Mouse (Mus musculus): Measurements from ENCODE around the gene 9130213A22Rik.

Gene 9130213A22Rik

DNA sequence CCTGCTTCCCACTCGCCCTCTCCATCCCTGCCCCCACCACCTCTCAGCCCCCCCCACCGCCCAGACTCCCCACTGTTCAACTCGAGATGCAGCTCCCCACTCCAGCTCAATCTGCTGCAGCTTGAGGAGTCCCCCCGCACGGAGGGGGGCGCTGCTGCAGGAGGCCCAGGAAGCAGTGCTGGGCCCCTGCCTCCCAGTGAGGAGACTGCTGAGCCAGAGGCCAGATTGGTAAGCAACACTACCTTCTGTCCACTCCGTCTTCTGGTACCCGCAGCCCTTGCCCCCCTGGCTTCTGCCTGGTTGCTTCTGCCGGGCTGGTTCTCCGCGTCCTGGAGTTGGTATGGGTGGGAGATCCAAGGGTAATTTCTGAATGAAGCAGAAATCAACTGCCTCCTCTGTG is 15.5 kb downstream of the 9130213A22Rik start:
- DNase-seq: peak in 1 of 2 experiments; percentile 46

DNA sequence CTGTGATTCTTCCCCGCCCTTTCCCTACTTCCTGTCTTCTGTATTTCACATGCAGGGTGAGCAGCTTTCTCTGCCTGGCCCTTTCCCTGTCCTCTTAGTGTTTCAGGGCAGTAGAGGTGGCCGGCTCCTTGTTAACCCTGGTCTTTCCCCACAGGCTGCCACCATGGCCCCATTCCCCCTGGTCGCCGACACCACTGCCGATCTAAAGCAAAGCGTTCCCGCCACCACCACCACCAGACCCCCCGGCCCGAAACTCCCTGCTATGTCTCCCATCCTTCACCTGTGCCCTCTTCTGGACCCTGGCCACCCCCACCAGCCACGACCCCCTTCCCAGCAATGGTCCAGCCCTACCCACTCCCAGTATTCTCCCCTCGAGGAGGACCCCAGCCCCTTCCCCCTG is 16.1 kb downstream of the 9130213A22Rik start:
- peak in 1 of 2 experiments; percentile 41 for DNase-seq

DNA sequence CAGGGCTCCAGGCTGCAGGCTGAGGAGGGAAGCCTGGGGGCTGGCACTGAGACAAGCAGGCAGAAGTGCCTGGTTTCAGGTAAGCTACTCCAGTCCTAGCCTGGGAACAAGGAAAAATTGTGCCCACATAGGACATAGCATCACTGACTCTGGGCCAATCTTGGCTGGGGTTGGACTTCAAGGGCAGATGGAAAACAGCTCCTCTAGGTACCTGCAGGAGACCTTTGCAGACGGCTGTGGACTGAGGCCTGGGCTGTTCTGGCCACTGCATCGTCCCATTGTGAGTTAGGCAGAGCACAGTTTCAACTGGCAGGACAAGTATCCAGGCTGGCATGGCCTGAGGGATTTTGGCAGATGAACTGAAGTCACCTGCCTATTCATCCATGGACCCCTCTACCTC is 16.6 kb downstream of the 9130213A22Rik start:
- peak; percentile 21 to 28 for DNase-seq

DNA sequence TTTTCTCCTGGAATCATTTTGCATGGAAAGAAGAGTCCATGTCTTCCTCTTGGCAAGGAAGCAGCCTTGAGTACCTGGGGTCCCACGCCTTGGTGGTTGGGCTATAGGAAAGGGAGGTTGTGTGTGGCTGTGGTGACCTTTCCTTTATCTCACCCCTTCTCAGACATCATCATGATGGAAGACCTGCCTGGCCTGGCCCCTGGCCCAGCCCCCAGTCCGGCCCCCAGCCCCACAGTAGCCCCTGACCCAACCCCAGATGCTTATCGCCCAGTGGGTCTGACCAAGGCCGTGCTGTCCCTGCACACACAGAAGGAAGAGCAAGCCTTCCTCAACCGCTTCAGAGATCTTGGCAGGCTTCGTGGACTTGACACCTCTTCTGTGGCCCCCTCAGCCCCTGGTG is 17.2 kb downstream of the 9130213A22Rik start:
- no peak for DNase-seq

DNA sequence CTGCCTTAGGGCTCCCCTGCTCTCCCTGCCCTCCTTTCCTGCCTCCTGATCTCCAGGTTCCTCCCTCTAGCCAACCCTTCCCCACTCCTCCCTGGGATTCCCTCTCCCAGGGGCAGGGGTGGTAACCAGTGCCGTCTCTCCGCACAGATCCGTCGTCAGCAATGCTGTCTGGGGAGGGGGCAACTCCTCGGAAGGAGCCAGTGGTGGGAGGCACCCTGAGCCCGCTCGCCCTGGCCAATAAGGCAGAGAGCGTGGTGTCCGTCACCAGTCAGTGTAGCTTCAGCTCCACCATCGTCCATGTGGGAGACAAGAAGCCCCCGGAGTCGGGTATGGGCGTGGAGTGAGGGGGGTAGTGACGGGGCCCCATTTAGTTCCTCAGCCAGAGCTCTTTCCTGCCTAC is 17.9 kb downstream of the 9130213A22Rik start:
- peak in 1 of 2 experiments; percentile 22 for DNase-seq

DNA sequence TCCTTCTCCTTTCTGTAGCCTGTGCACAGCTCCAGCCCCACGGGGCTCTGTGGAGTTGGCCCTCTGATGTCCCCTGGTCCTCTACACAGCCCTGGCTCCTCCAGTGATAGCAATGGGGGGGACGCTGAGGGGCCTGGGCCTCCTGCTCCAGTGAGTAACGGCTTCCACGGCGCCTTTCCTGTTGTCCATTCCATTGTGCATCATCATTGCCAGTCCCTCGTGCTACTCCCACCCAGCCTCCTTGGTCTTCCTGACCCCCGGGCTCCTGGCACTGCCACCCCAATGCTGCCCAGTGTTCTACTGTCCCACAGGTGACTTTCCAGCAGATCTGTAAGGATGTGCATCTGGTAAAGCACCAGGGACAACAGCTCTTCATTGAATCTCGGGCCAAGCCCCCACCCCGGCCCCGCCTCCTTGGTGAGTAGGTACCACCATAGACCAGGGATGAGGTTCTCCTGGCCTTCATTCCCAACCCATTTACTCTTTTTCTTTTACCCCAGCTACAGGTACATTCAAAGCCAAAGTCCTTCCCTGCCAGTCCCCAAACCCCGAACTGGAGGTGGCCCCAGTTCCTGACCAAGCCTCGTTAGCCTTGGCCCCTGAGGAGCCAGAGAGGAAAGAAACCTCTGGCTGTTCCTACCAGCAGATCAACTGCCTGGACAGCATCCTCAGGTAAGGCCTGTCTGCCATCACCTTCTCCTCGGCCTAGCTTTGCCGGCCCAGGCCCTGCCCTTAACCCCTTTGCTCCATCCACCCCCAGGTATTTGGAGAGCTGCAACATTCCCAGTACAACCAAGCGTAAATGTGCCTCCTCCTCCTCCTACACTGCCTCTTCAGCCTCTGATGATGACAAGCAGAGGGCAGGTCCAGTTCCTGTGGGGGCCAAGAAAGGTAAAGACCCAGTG is 18.6 kb downstream of the 9130213A22Rik start:
- DNase-seq: peak in 1 of 2 experiments; percentile 22

DNA sequence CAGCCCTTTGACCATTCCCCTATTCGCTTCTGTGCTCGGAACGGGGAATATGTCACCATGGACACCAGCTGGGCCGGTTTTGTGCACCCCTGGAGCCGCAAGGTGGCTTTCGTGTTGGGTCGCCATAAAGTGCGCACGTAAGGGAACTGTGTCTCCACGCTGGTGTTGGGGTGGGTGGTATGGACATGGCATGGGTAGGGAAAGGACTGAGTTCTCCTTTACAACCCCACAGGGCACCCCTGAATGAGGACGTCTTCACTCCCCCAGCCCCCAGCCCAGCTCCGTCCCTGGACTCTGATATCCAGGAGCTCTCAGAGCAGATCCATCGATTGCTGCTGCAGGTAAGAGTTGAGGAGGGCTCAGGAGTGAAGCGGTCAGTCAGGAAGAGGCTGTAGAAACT is 19.3 kb downstream of the 9130213A22Rik start:
- peak; percentile 17 to 36 for DNase-seq

DNA sequence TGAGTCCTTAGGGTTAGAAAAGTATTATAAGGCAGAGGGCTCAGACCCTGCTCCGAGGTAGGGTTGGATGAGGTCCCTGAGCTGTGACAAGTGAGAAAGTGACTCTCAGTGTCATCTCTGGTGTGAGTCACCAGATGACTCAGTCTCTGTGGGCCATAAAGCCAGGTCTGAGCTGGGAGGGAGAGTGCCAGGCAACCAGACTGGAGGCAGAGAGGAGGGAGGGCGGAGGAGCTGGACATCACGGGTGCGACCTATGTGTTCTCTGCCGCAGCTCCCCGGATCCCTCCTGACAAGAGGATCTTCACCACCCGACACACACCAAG is 20.0 kb downstream of the 9130213A22Rik start:
- peak; percentile 57 to 74 for DNase-seq

DNA sequence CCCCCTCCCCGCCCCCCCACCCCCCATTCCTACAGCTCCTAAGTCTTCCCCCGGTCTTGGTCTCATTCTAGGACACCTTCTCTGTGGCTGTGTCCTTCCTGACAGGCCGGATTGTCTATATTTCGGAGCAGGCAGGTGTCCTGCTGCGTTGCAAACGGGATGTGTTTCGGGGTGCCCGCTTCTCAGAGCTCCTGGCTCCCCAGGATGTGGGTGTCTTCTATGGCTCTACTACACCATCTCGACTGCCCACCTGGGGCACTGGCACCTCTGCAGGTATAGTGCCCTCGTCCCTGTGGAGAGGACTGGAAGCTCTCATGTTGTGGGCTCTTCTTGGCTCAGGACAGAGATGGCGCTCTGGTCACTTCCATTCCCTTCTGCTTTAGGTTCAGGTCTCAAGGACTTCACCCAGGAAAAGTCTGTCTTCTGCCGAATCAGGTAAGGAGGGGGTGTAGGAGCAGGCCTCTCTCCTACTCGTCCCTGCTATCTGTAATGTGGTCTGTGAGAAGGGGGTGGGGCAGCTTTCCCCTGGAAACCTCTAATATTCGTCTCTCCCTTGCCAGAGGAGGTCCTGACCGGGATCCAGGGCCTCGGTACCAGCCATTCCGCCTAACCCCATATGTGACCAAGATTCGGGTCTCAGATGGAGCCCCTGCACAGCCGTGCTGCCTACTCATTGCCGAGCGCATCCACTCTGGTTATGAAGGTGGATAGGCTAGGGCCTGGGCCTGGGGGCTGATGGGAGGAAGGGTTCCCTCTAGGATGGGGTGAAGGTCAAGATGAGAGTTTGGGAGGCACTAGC is 20.6 kb downstream of the 9130213A22Rik start:
- peak in 1 of 2 experiments; percentile 33 for DNase-seq

DNA sequence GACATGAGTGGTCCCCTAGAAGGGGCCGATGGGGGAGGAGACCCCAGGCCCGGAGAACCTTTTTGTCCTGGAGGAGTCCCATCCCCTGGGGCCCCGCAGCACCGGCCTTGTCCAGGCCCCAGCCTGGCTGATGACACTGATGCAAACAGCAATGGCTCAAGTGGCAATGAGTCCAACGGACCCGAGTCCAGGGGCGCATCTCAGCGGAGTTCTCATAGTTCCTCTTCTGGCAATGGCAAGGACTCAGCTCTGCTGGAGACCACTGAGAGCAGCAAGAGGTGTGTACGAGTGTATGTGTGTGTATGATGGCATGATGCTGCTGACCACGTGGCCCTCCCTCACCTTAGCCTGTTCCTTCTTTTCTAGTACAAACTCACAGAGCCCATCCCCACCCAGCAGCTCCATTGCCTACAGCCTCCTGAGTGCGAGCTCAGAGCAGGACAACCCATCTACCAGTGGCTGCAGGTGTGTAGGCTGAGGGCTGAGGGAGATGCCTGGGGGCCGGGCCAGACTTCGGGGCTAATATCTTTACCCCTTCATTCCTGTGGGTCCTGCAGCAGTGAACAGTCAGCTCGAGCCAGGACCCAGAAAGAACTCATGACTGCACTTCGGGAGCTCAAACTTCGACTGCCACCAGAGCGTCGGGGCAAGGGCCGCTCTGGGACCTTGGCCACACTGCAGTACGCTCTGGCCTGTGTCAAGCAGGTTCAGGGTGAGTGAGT is 21.6 kb downstream of the 9130213A22Rik start:
- DNase-seq: peak; percentile 36 to 49

DNA sequence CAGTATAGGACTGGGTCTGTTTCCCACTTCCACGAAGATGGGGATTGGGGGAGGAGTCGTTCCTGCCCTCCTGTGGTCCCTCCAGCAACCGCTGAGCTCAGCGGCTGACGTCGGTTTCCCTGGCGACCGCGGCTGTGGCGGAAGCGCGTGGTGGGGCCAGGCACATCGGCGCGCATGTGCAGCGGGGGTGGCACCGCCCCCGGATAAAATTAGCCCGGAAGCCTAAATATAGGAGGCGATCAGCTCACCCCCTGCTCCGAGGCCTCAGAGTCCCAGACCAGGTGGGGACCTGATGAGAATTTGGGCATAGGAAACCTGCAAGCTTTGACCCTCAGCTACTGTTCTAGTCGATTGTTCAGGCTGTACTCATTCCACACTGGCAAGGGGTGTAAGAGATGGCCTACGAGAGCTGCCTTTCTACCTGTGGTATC is 22.5 kb downstream of the 9130213A22Rik start:
- DNase-seq: peak; percentile 93 to 96

DNA sequence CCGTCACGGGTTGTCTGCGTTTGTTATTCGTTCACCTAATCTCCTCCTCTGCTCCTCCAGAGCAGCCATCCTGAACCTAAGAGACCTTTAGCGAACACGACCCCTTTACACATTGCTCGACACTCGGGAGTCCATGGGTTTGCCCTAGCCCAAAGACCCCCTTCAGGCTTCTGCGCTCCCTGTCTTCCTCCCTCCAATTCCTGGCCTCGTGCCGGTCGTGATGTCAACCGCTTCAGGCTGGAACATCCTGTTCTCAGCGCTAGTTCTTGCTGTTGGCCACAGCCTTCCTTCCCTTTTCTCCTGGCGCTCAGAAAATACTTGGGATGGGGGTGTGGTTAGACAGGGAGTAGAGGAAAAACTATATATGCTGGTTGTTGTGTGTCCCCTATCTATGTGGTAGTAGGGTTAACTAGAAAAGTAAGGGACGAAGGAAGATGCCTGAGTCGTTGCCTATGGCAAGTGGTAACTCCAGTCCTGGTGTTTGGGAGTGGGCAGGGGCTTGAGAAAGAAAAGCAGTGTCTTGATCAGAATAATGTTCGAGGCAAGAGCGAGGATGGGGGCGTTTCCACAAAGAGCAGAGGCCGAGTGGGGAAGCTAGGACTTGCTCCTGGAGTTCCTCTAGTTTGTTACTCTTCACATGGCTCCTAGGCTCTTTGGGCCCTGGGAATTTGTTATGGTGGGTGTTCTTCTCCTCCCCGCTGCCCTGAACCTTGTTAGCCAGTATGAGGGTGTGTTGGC is 23.0 kb downstream of the 9130213A22Rik start:
- DNase-seq: peak in 1 of 2 experiments; percentile 82

DNA sequence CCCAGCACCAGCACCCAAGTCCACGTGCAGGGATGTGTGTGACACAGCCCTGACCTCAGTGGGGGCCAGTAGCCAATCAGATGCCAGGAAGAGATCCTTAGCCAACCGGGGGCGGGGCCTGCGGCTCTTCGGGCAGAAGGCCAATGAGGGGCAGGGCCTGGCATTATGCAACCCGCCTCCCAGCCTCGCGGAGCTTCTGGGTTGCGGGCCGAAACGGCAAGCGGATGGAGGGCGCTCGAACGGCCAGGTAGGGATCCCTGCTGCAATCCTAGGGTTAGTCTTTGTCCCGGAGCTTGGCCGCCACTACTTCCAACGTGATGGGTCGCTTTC is 23.7 kb downstream of the 9130213A22Rik start:
- peak; percentile 100 for DNase-seq

DNA sequence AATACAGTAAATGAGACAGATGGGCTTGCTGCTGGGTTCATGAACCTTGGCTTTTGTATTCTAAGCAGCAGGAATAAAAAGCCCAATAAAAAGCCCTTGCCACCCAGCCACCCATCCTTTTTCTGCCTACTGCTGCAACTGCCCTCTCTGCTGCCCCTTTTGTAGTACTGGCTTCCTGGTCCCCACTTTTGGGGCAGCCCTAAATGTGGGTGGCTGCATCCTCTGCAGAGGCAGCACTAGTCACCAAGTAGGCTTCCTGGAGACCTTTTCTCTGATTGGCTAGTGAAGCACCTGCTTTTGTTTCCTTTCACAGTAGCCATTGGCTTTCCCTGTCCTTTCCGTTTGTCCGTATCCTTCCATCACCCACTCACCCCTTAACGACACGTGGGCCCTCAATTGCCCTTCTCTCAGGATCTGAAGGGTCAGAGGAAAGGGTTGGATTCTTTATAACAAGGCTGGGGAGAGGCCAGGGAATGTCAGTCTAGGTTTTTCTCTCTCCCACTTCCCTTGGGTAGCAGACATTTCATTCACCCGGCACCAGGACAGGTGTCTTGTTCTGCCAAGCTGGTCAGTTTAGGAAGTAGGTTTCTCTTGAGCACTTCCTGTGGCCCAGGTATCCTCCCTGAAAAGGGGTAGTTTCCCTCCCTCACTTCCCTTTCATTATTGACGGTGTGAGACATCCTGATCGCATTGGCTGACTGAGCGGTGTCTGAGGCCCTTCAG is 24.2 kb downstream of the 9130213A22Rik start:
- peak in 1 of 2 experiments; percentile 25 for DNase-seq

DNA sequence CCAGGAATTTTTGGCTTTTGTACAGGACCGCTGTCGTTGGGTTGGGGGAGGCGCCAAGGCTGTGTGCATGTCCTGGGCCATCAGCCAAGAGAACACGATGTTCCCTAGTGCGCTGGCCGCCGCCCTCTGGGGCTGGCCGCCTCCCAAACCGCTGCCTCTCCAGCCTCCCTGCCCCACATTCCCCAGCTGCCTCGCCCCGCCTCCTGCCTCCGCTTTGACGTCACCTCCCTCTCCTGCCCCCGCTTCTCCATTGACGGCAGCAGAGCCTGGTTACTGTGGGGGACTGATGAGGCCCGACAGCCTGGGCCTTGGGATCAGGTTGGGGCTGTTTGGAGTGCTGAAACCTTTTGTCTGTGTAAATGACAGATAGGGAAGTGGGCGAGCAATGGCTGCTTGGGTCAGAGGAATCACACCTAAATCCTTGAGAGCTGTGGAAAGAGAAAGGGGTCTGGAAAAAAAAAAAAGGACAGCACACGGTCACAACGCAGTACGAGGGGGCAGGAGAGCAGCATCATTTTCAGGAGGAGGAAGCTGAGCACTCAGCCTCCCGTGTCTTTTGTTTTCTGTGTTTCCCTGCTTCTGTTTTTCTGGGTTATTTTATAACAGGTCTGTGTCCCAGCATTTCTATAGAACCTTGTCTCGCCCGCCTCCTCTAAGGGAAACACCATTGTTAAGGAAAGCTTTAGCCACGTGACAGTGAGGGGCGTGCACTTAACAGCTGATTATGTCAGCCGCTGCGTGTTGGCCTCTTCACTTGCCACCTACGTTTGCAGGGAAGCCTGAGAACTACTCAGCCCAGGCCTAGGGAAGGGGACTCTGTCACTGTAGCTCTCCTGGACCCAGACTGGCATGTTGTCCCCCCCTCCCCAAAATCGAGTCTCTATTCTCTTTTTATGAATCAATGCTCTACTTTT is 25.1 kb downstream of the 9130213A22Rik start:
- peak; percentile 85 to 89 for DNase-seq

DNA sequence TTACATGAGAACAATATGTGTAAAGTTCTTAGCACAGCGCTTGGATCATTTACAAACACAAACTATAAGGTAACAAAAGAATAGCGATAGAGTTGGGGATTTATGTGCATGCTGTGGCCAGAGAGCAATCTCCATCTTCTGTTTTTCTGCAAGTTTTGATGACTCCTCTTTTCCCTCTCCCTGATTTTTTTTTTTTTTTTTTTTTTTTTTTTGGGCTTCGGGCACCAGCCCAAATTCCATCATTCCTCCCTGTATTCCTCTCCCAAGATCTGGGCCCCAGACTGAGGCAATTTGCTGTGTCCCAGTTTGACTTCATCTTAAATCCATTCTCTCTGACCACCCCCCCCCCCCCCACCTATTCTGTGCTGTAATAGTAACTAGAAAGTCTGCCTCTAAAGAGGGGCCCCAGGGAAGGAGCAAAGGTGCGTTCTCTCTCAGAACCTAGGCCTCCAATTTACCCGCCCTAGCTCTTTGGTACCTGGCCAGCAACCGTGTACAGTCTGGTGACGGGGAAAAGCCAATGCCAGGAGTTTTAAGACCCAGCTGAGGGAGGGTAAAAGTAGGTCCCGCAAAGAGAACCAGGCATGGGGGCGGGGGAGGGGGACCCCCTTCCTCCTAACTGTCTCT is 25.9 kb downstream of the 9130213A22Rik start:
- DNase-seq: no peak

DNA sequence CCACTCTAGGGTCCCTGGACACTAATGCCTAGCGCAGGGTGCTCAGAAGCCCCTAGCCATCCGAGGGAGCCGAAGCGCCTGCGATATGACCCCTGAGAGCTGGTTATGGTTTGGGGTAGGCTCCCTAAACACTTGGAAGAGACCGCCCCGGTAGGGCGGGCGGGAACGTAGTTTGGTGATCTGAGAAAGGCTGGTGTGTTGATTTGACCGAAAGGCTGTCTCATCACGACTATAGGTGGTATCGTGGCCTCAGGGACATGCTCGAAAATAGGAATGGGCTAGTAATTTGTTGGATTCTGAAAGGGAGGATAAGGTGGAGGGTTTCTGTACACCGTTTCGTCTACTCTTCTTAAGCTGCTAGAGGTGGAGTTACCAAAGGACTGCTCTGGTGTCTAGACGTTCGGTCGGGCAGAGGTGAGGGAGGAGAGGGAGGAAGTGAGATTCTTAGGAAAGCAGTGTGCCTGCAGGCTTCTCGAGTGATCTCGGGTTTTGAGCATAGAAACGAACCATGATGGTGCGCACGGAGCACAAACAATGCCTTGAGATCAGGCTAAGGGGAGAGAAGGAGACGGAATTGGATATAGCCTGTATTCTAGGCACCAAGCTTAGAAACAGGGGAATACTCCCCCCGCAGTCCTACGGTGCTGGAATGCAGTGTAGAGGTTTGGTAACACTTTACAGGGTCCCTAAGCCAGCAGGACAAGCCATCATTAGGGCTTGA is 26.7 kb downstream of the 9130213A22Rik start:
- DNase-seq: peak; percentile 33 to 35

DNA sequence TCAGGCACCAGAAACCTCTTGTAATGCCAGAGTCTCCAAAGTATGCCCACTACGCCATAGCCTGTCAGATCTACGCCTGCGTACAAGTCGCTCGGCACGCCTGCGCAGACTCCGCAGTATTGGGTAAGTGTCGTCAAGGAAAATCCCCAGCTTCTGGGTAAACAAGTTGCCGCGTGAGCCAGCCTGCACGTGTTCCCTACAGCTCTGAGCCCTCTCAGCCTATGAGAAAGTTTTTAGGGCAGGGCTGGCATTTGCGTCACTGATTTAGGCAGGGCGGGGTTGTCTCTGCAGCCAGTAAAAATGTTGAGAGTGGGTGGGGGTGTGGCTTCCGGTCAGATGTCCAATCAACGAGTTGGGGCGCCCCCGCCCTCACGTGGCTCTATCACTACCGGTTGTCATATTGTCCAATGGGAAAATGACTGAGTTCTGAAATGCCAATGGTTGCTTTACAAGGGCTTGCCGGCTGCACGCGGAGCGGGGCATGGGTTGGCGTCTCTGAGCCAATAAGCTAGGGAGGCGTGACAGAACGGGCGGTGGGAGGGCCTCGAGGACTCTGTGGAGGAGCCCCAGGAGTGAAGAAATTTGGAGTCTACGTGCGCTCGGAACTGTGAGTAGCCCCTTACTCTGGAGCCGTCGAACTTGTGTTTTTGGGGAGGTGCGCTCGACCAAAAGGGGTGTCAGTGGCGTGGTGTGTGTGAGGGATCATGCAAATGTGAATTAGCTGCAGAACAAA is 27.5 kb downstream of the 9130213A22Rik start, which contains the start of gene Per1:
Per1 (plus strand) TSS at position 521 of the 733 bp plus-strand sequence.
- peak; percentile 98 to 99 for DNase-seq

DNA sequence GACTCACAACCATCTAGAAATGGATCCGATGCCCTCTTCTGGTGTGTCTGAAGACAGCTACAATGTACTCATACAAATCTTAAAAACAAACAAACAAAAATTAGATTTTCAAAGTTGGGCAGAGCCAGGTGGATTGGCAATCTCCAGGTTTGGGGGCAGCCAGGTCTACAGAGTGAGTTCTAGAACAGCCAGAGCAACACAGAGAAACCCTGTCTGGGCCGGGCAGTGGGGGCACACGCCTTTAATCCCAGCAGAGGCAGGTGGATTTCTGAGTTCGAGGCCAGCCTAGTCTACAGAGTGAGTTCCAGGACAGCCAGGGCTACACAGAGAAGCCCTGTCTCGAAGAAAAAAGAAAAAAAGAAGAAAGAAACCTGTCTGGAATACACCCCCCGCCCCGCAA is 28.5 kb downstream of the 9130213A22Rik start:
- peak; percentile 19 to 31 for DNase-seq

Data from cerebellum, postnatal 25 days (tissue).